Mouse (Mus musculus): ENCODE results near the gene Lrrc2.

DNA sequence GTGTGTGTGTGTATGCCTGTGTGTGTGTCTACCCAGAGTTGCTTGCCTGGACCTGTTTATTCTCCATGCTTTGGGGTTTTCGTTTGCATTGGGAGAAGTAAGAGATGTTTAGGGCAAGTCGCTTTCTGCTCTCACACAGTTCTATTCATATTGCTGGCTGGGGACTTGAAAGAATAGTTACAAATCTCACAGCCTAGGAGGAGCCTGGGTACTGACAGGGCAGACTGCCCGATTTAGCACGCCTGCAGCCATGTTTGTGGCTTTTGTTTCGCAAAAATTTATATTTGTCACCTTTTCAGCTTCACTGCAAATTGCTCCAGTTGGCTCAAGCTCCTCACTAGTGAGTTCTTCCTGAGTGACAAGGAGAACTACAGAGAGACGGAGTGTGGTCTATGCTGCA lies 19.8 kb upstream of the Lrrc2 start:
- no peak for TF ChIP-seq POLR2A (IDR thresholded peaks at IDR 0.05; ENCODE audit: insufficient read depth, low read length)
- TF ChIP-seq CTCF (IDR thresholded peaks at IDR 0.05; ENCODE audit: low read depth, low read length): no peak
